Mouse (Mus musculus) lung, postnatal 0 days (tissue): ENCODE results near the gene Siglece. TPM values are rescaled to one million over a fixed set of nuclear protein-coding genes. Genes with fewer than 3 reads are reported as not detected.
A peak's percentile ranks its signal among the peaks of the same experiment; 100 is the strongest.

Experiments
- ATAC-seq: fragments of 200-750 bp; cut with Nextera tagmentation; 2 replicates; pipeline ENCODE4 v1.8.0; 2017; ENCODE audit warnings: moderate library complexity
- DNase-seq: peaks from one replicate; pipeline ENCODE4 v3.0.0-alpha.2; 2016; ENCODE audit warnings: low spot score
- H3K27ac ChIP-seq: fragments of 300-500 bp; sonication (generic); 2 replicates; pipeline ENCODE4 v1.5.1; 2014; ENCODE audit warnings: antibody characterized with exemption, mild to moderate bottlenecking, low read length, mixed read lengths
- H3K27me3 ChIP-seq: fragments of 300-500 bp; sonication (generic); replicated peaks from 2 replicates; pipeline ENCODE4 v1.6.1; 2014; ENCODE audit warnings: low read length, mixed read lengths; ENCODE audit not compliant: insufficient read depth
- H3K36me3 ChIP-seq: fragments of 300-500 bp; sonication (generic); 2 replicates; pipeline ENCODE4 v1.6.1; 2014; ENCODE audit warnings: low read length, mixed read lengths; ENCODE audit not compliant: insufficient read depth
- H3K4me1 ChIP-seq: fragments of 300-500 bp; sonication (generic); 2 replicates; pipeline ENCODE4 v1.6.1; 2014; ENCODE audit warnings: antibody characterized with exemption, low read depth, low read length, mixed read lengths; ENCODE audit not compliant: insufficient read depth
- H3K4me2 ChIP-seq: fragments of 300-500 bp; sonication (generic); replicated peaks from 2 replicates; pipeline ENCODE4 v1.6.1; 2014; ENCODE audit warnings: low read depth, mild to moderate bottlenecking, low read length, moderate library complexity, mixed read lengths
- H3K4me3 ChIP-seq: fragments of 300-500 bp; sonication (generic); 2 replicates; pipeline ENCODE4 v1.5.1; 2014; ENCODE audit warnings: low read depth, low read length
- H3K9ac ChIP-seq: fragments of 300-500 bp; sonication (generic); replicated peaks from 2 replicates; pipeline ENCODE4 v1.6.1; 2014; ENCODE audit warnings: low read depth, mild to moderate bottlenecking
- H3K9me3 ChIP-seq: fragments of 300-500 bp; sonication (generic); 2 replicates; pipeline ENCODE4 v1.6.1; 2016; ENCODE audit warnings: low read length, mixed read lengths
- CTCF ChIP-seq: IDR thresholded peaks from 2 replicates; pipeline ENCODE4 v1.5.1; 2016; ENCODE audit warnings: antibody characterized with exemption, mild to moderate bottlenecking
- EP300 ChIP-seq: IDR thresholded peaks from 2 replicates; pipeline ENCODE4 v1.6.1; 2016; ENCODE audit warnings: antibody characterized with exemption, mild to moderate bottlenecking, control low read depth
- WGBS: fragments of 180-500 bp; shearing (Covaris S2); extraction: QIAGEN DNeasy Blood & Tissue Kit; methylation state at CpG from one replicate; pipeline ENCODE4 v1.1.7; 2014; 5-methylcytosine and 5-hydroxymethylcytosine counted together
- polyA plus RNA-seq: library from polyadenylated mRNA; unstranded; fragments of >200 nt; fragmentation: Nextera tagmentation; extraction: Ambion mirVana; gene quantifications from 2 replicates; pipeline ENCODE4 v1.2.1, GENCODE M21; 2015

The Siglece gene
- polyA plus RNA-seq, 1 experiment from 2014 or later: 4.0 TPM

- 37% methylated on average over 2 of the region's 2 CpGs for WGBS
- Histone ChIP-seq H3K9ac (no peak overlapping the region), H3K4me2 (no peak overlapping the region), H3K4me3 (no peak overlapping the region), H3K27ac (no peak overlapping the region), H3K4me1 (no peaks in the 10 kb centered on the region), H3K9me3 (no peaks in the 10 kb centered on the region), H3K36me3 (no peaks in the 10 kb centered on the region), H3K27me3 (no peaks in the 10 kb centered on the region)
- DNase-seq (peak; percentile 14), ATAC-seq (peak; percentile 43)
- TF ChIP-seq CTCF: no peak
- TF ChIP-seq EP300: no peak
Observed at GRCm38 (mm10) chr7:43636194-43636593, 23.8 kb downstream of the Siglece start.

DNA sequence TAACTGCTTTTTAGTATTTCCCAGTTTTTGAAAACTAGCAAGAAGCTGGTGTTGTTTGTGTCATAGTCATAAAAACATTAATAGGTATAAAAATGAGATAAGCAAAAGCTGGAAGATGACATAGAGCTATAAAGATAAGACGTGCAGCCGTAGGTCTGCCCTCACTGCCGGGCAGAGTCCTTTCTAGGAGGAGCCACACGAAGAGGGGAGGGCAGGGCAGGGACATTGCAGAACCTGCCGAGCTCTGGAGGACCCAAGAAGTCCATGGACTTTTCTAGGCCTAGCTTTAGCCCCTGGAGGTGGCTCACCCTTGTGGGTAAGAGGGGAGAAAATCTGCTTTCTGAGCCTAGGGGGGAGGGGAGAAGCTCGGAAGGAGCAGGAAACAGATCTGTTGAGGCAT is 25.5 kb downstream of the Siglece start, which contains the start of gene Ceacam18:
Gene Ceacam18, plus strand, starts transcription at position 208 of the 400 bp plus-strand sequence.
- H3K36me3 ChIP-seq: no peaks in the 10 kb centered on the region
- H3K9me3 ChIP-seq: no peaks in the 10 kb centered on the region
- DNase-seq: no peak
- ATAC-seq: no peak
- WGBS: 33% methylated on average over 6 of the region's 6 CpGs
- no peak within 1 kb of the TSS for H3K27ac ChIP-seq
- H3K4me2 ChIP-seq: no peak within 1 kb of the TSS
- no peaks in the 10 kb centered on the region for H3K4me1 ChIP-seq
- no peak within 1 kb of the TSS for H3K4me3 ChIP-seq
- TF ChIP-seq CTCF: no peak
- no peak for TF ChIP-seq EP300
- H3K9ac ChIP-seq: no peak within 1 kb of the TSS
- no peaks in the 10 kb centered on the region for H3K27me3 ChIP-seq

DNA sequence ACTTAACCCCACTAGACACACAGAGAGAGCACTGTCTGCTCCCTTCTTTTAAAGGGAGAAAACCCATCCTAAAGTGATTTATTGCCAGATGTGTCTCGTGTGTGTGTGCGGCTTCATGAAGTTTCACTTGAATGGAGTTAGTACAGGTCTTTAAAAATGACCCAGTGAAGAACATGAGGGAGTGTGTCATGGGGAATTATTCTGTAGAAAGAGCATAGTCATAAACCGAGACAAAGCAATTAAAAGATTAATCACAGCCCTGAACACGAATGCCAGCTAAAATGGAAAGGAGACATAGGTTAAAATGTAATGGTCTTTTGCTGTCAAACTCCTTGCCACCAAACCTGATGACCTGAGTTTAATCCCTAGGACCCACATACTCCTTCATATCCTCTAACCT is 26.0 kb downstream of the Siglece start:
- H3K4me3 ChIP-seq: no peak overlapping the region

GRCm38 (mm10) chr7:43625794-43626422 is 34.1 kb downstream of the Siglece start:
- H3K36me3 ChIP-seq: no peaks in the 10 kb centered on the region
- no peak overlapping the region for H3K4me2 ChIP-seq
- H3K4me3 ChIP-seq: no peak overlapping the region
- DNase-seq (no peak), ATAC-seq (no peak)
- H3K4me1 ChIP-seq: no peaks in the 10 kb centered on the region
- TF ChIP-seq EP300: no peak
- no peak for TF ChIP-seq CTCF
- H3K27ac ChIP-seq: no peak overlapping the region
- H3K9ac ChIP-seq: no peak overlapping the region
- H3K9me3 ChIP-seq: no peaks in the 10 kb centered on the region
- H3K27me3 ChIP-seq: no peaks in the 10 kb centered on the region
- WGBS: 75% methylated on average over 8 of the region's 8 CpGs

More for the DNA sequence above, 26.0 kb downstream of the Siglece start:
- DNase-seq (no peak), ATAC-seq (no peak)
- WGBS: 77% methylated on average over 4 of the region's 4 CpGs
- Histone ChIP-seq H3K4me1 (no peaks in the 10 kb centered on the region), H3K9ac (no peak overlapping the region), H3K4me2 (no peak overlapping the region), H3K27me3 (no peaks in the 10 kb centered on the region), H3K27ac (no peak overlapping the region), H3K9me3 (no peaks in the 10 kb centered on the region), H3K36me3 (no peaks in the 10 kb centered on the region)
- TF ChIP-seq EP300 (no peak), CTCF (no peak)

- TF ChIP-seq CTCF (no peak), EP300 (no peak)
- WGBS: 64% methylated on average over 3 of the region's 3 CpGs
- H3K36me3 ChIP-seq: no peaks in the 10 kb centered on the region
- H3K4me3 ChIP-seq: no peak overlapping the region
- DNase-seq (no peak), ATAC-seq (no peak)
- H3K4me2 ChIP-seq: no peak overlapping the region
- H3K27me3 ChIP-seq: no peaks in the 10 kb centered on the region
- H3K27ac ChIP-seq: no peak overlapping the region
- no peaks in the 10 kb centered on the region for H3K9me3 ChIP-seq
- no peaks in the 10 kb centered on the region for H3K4me1 ChIP-seq
- H3K9ac ChIP-seq: no peak overlapping the region
Observed at GRCm38 (mm10) chr7:43625065-43625464, 34.9 kb downstream of the Siglece start.

DNA sequence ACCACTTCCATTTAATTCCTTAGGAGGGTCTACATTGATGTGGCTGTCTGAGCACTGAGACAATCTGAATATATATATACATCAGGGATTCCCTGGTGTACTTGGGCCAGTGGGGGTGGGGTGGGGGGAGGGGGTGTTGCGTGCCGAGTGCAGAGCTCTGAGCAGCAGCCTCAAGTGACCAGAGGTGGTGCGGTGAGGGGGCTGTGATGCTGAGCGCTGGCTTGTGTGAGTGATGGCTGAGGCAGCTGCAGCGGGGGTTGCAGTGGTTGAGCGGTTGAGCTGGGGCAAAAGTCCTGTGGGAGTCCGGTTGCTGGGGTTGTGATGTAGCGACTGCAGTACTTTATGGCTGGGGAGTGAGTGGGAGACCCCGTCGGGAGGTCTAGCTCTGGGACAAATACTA is 36.1 kb downstream of the Siglece start:
- no peak for TF ChIP-seq CTCF
- no peak for TF ChIP-seq EP300

More for the DNA sequence above, 36.1 kb downstream of the Siglece start:
- 15% methylated on average over 10 of the region's 10 CpGs for WGBS
- DNase-seq: no peak
- H3K4me2 ChIP-seq: no peak overlapping the region
- H3K36me3 ChIP-seq: no peaks in the 10 kb centered on the region
- H3K9me3 ChIP-seq: no peaks in the 10 kb centered on the region
- ATAC-seq: no peak
- no peak overlapping the region for H3K27ac ChIP-seq
- H3K4me1 ChIP-seq: no peaks in the 10 kb centered on the region
- H3K9ac ChIP-seq: no peak overlapping the region
- no peak overlapping the region for H3K4me3 ChIP-seq
- no peaks in the 10 kb centered on the region for H3K27me3 ChIP-seq
